Mouse (Mus musculus) fibroblast of lung, adult 2 months (primary cell): ENCODE measurements around the gene Tmcc1.

ENCODE experiments used
- DNase-seq: peaks from one replicate; pipeline ENCODE4 v3.0.0-alpha.2; 2011; ENCODE audit warnings: low read depth

Tmcc1 gene

GRCm38 (mm10) chr6:115971273-115972060 is 221.8 kb downstream of the Tmcc1 start:
- DNase-seq: no peak

- no peak for DNase-seq
These were observed 223.3 kb downstream of the Tmcc1 start for GRCm38 (mm10) chr6:115969952-115970351.

DNA sequence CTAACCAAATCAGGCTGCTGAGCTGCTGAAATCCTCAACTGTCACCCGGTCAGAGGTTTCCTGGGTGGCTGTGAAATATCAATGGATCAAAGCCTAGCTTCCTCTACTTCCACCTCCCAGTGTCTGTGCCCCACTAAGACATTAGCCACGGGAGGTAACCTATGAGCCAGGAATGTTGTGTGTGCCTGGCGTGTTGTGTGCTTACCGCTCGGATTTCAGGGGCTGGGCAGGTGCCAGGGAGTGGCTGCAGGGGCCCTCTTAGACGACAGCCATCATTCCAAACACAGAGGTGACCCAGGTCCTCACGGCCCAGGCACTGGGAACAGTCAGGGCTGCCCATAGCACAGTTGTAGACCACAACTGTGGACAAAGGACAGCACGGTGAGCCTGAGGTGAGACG is 224.2 kb downstream of the Tmcc1 start:
- DNase-seq: no peak

- no peak for DNase-seq
These were observed 224.6 kb downstream of the Tmcc1 start for GRCm38 (mm10) chr6:115968700-115969099.
